Mouse (Mus musculus) bone marrow macrophage, adult 2 months (primary cell): ENCODE data around the gene Rasd2.

Source experiments
- CTCF ChIP-seq: IDR thresholded peaks from 2 replicates; pipeline ENCODE4 v1.5.1; 2012; ENCODE audit warnings: low read depth, mild to moderate bottlenecking, low read length, moderate library complexity
- POLR2A ChIP-seq: IDR thresholded peaks from 2 replicates; pipeline ENCODE4 v1.6.1; 2012; ENCODE audit warnings: mild to moderate bottlenecking, low read depth, low read length, borderline replicate concordance

DNA sequence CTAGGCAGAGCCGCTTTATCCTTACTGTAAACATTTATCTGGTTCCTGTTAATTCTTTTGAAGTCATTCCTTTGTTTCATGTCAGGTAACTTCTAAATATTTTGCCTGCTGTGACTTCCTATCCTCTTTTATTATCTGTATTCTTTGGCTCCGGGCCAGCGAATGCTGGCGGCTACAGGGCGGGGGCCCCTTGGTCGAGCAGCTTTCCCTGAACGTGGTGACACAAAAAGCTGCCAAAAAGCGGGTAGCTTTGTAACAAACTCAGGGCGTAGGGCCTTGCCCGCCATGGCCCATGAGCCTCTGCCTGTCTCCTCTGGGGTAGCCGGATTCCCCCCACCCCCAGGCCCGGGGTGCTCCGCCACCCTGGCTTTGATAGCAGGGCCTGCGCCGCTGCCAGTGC lies 33.6 kb downstream of the Rasd2 start:
- TF ChIP-seq CTCF (no peak), POLR2A (no peak)
